Mouse (Mus musculus): ENCODE measurements around the gene Nat8f2. TPM values are rescaled to one million over a fixed set of nuclear protein-coding genes. Genes with fewer than 3 reads are reported as not detected.

The Nat8f2 gene
- total and polyA plus RNA-seq, 3 experiments, result not detected

- TF ChIP-seq EP300 (IDR thresholded peaks at IDR 0.05; ENCODE audit: low read length) (no peak), USF1 (IDR thresholded peaks at IDR 0.05; ENCODE audit: low read depth, low read length) (no peak), MAZ (IDR thresholded peaks at IDR 0.05; ENCODE audit: low read depth, low read length) (no peak), SIN3A (IDR thresholded peaks at IDR 0.05; ENCODE audit: low read length) (no peak), MAFK (IDR thresholded peaks at IDR 0.05; ENCODE audit: insufficient replicate concordance, low read length) (no peak), E2F4 (IDR thresholded peaks at IDR 0.05; ENCODE audit: insufficient replicate concordance, low read depth, low read length) (no peak), ZMIZ1 (IDR thresholded peaks at IDR 0.05; ENCODE audit: low read depth, low read length) (no peak), POLR2A (IDR thresholded peaks at IDR 0.05; ENCODE audit: low read depth, low read length) (no peak), MAX (IDR thresholded peaks at IDR 0.05; ENCODE audit: low read length) (no peak), BHLHE40 (IDR thresholded peaks at IDR 0.05; ENCODE audit: low read depth, low read length) (no peak), ETS1 (conservative IDR thresholded peaks at IDR 0.05; ENCODE audit: low read depth, low read length) (no peak), KAT2A (IDR thresholded peaks at IDR 0.05; ENCODE audit: insufficient replicate concordance, low read length) (no peak), ZNF384 (IDR thresholded peaks at IDR 0.05; ENCODE audit: low read depth, low read length) (no peak), JUN (IDR thresholded peaks at IDR 0.05; ENCODE audit: insufficient read depth, low read depth, low read length) (no peak), MXI1 (IDR thresholded peaks at IDR 0.05; ENCODE audit: low read depth, low read length) (no peak), SMC3 (IDR thresholded peaks at IDR 0.05; ENCODE audit: low read depth, low read length) (no peak)
- Histone ChIP-seq H3K36me3 (replicated peaks in 1 of 2; ENCODE audit: control insufficient read depth in 1 of 2, insufficient read depth in 1 of 2, low read length in 1 of 2) (peaks cover 0 to 8% of the 10 kb centered on the region in 2 experiments), H3K27ac (ENCODE audit: insufficient read depth, low read depth) (no peak within 1 kb of the TSS), H3K4me1 (ENCODE audit: control insufficient read depth in 1 of 2, insufficient read depth in 2 of 2) (peaks cover 0 to 6% of the 10 kb centered on the region in 2 experiments; a peak in 1 of 4 replicates), H3K9me3 (replicated peaks; ENCODE audit: low read length) (no peaks in the 10 kb centered on the region), H3K79me2 (replicated peaks; ENCODE audit: control insufficient read depth, extremely low read depth, insufficient read depth, poor library complexity, severe bottlenecking) (no peaks in the 10 kb centered on the region), H3K27me3 (replicated peaks) (no peaks in the 10 kb centered on the region), H3K9ac (ENCODE audit: insufficient read depth, low read depth) (no peak within 1 kb of the TSS), H3K4me2 (ENCODE audit: insufficient read depth, low read depth, poor library complexity, severe bottlenecking) (no peak within 1 kb of the TSS), H3K4me3 (replicated peaks in 1 of 3; ENCODE audit: low read depth in 2 of 3, low read length in 2 of 3, poor library complexity in 1 of 3) (no peak within 1 kb of the TSS)
- dilution Hi-C loops (cut with MboI; ENCODE audit: extremely low pct_ligation_motif_present, extremely low pct_unique_long_range_greater_than_20kb, low sequenced_read_pairs), result no loop called here
- in situ Hi-C loops (cut with MboI; ENCODE audit: low pct_ligation_motif_present, low pct_unique_long_range_greater_than_20kb, low sequenced_read_pairs), result loop anchor here (25.0 kb wide), 2 partner anchors 324 to 449 kb away; partner anchors contain the start of genes Alms1, Cct7 and Pradc1
- no peak for DNase-seq (ENCODE audit: extremely low read depth)
These were observed 42.6 kb upstream of the Nat8f2 start, which contains the start of gene Tprkb for GRCm38 (mm10) chr6:85911587-85911986. Gene Tprkb (plus strand): TSS chr6:85911865.

GRCm38 (mm10) chr6:85909704-85910103 is 40.7 kb upstream of the Nat8f2 start:
- dilution Hi-C loops (cut with MboI; ENCODE audit: extremely low pct_ligation_motif_present, extremely low pct_unique_long_range_greater_than_20kb, low sequenced_read_pairs), result no loop called here
- Histone ChIP-seq H3K27ac (ENCODE audit: insufficient read depth, low read depth) (no peak overlapping the region), H3K36me3 (replicated peaks in 1 of 2; ENCODE audit: control insufficient read depth in 1 of 2, insufficient read depth in 1 of 2, low read length in 1 of 2) (peaks cover 0 to 8% of the 10 kb centered on the region in 2 experiments), H3K4me2 (ENCODE audit: insufficient read depth, low read depth, poor library complexity, severe bottlenecking) (no peak overlapping the region), H3K4me3 (replicated peaks in 1 of 3; ENCODE audit: low read depth in 2 of 3, low read length in 2 of 3, poor library complexity in 1 of 3) (no peak overlapping the region), H3K4me1 (ENCODE audit: control insufficient read depth in 1 of 2, insufficient read depth in 2 of 2) (peaks cover 0 to 4% of the 10 kb centered on the region in 2 experiments; a peak in 1 of 4 replicates), H3K9me3 (replicated peaks; ENCODE audit: low read length) (no peaks in the 10 kb centered on the region), H3K79me2 (replicated peaks; ENCODE audit: control insufficient read depth, extremely low read depth, insufficient read depth, poor library complexity, severe bottlenecking) (no peaks in the 10 kb centered on the region), H3K27me3 (replicated peaks) (no peaks in the 10 kb centered on the region), H3K9ac (ENCODE audit: insufficient read depth, low read depth) (no peak overlapping the region)
- TF ChIP-seq BHLHE40 (IDR thresholded peaks at IDR 0.05; ENCODE audit: low read depth, low read length) (no peak), EP300 (IDR thresholded peaks at IDR 0.05; ENCODE audit: low read length) (no peak), IRF4 (IDR thresholded peaks at IDR 0.05; ENCODE audit: low read depth, low read length) (no peak), POLR2A (IDR thresholded peaks at IDR 0.05; ENCODE audit: low read depth, low read length) (no peak), UBTF (IDR thresholded peaks at IDR 0.05; ENCODE audit: low read depth, low read length) (no peak), SMC3 (IDR thresholded peaks at IDR 0.05; ENCODE audit: low read depth, low read length) (no peak), HCFC1 (IDR thresholded peaks at IDR 0.05; ENCODE audit: low read depth, low read length) (no peak), CTCF (conservative IDR thresholded peaks at IDR 0.05 in 1 of 2, IDR thresholded peaks at IDR 0.05 in 1 of 2; ENCODE audit: low read depth in 2 of 2, low read length in 2 of 2) (no peak), ZKSCAN1 (IDR thresholded peaks at IDR 0.05; ENCODE audit: borderline replicate concordance, low read depth, low read length) (no peak)
- DNase-seq (ENCODE audit: extremely low read depth), result no peak
- in situ Hi-C loops (cut with MboI; ENCODE audit: low pct_ligation_motif_present, low pct_unique_long_range_greater_than_20kb, low sequenced_read_pairs), result loop anchor here (25.0 kb wide), 2 partner anchors 322 to 447 kb away; partner anchors contain the start of genes Alms1, Cct7 and Pradc1
